Mouse (Mus musculus) spleen, postnatal 36 days (tissue): ENCODE results near the gene Rdm1.
"Not testable (repeated sequence)": the region's sequence is repeated elsewhere in the genome, so short reads cannot be mapped to it uniquely, and the experiment has no call there.

Experiments
- DNase-seq, 2 experiments: peaks; one replicate each; pipeline ENCODE4 v3.0.0; 2022; ENCODE audit warnings: low spot score in 2 of 2, mixed read lengths in 1 of 2

Gene Rdm1

GRCm38 (mm10) chr11:101616948-101617767 lies 9.8 kb upstream of the Rdm1 start:
- DNase-seq, result no peak

- peak; percentile 38 to 41 for DNase-seq
These were observed 9.1 kb upstream of the Rdm1 start for GRCm38 (mm10) chr11:101617849-101618248.

GRCm38 (mm10) chr11:101618596-101618995 lies 8.4 kb upstream of the Rdm1 start:
- DNase-seq, result no peak

GRCm38 (mm10) chr11:101620022-101620655 lies 6.9 kb upstream of the Rdm1 start:
- not testable (repeated sequence) for DNase-seq

- no peak for DNase-seq
These were observed 373 bp upstream of the Rdm1 start for GRCm38 (mm10) chr11:101626649-101626994.

- DNase-seq, result peak; percentile 82 to 86
These were observed 1.0 kb downstream of the Rdm1 start for GRCm38 (mm10) chr11:101627857-101628559.

GRCm38 (mm10) chr11:101628733-101629417 lies 1.9 kb downstream of the Rdm1 start:
- DNase-seq, result not testable (repeated sequence)

- DNase-seq, result no peak
These were observed 8.7 kb downstream of the Rdm1 start for GRCm38 (mm10) chr11:101635660-101636059.

GRCm38 (mm10) chr11:101639761-101640160 lies 12.8 kb downstream of the Rdm1 start:
- no peak for DNase-seq

GRCm38 (mm10) chr11:101640857-101641709 lies 14.1 kb downstream of the Rdm1 start:
- DNase-seq, result peak; percentile 67 to 71

GRCm38 (mm10) chr11:101641710-101642642 lies 15.0 kb downstream of the Rdm1 start:
- DNase-seq, result not testable (repeated sequence)

GRCm38 (mm10) chr11:101642931-101643330 lies 15.9 kb downstream of the Rdm1 start:
- no peak for DNase-seq

- DNase-seq, result no peak
These were observed 17.6 kb downstream of the Rdm1 start for GRCm38 (mm10) chr11:101644591-101644990.

GRCm38 (mm10) chr11:101645043-101645410 lies 18.0 kb downstream of the Rdm1 start:
- DNase-seq, result not testable (repeated sequence)

GRCm38 (mm10) chr11:101645411-101646282 lies 18.7 kb downstream of the Rdm1 start:
- peak; percentile 45 to 63 for DNase-seq

- not testable (repeated sequence) for DNase-seq
These were observed 19.3 kb downstream of the Rdm1 start for GRCm38 (mm10) chr11:101646283-101646794.

- DNase-seq, result not testable (repeated sequence)
These were observed 20.1 kb downstream of the Rdm1 start for GRCm38 (mm10) chr11:101647093-101647492.

GRCm38 (mm10) chr11:101656356-101656755 lies 29.4 kb downstream of the Rdm1 start:
- DNase-seq, result no peak

GRCm38 (mm10) chr11:101657528-101657885 lies 30.5 kb downstream of the Rdm1 start:
- no peak for DNase-seq
